Mouse (Mus musculus): ENCODE data around the gene Myo5a. TPM values are rescaled to one million over a fixed set of nuclear protein-coding genes. Genes with fewer than 3 reads are reported as not detected.

Myo5a gene
- polyA plus RNA-seq, 1 experiment from 2014 or later = 34.5 TPM

DNA sequence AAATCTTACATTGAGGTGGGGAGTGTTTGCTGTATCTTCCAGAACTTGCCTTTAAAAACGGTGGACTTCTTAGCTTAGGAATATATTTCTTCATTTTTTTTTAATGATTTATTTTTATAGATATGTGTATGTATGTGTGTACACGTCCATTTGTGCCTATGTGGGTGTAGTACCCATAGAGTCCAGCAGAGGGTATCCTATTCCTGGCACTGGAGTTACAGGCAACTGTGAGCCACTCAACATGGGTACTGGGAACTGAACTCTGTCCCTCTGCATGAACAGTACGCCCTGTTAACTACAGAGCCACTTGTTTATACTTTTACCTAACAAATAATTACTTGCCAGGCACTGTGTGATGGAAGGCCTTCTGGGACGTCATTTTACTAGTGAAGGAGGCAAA is 188.8 kb downstream of the Myo5a start:
- H3K9ac ChIP-seq (replicated peaks; ENCODE audit: low read depth, low read length) = no peak overlapping the region
- H3K36me3 ChIP-seq (ENCODE audit: control insufficient read depth, insufficient read depth) = no peaks in the 10 kb centered on the region
- no peak overlapping the region for H3K4me3 ChIP-seq (replicated peaks; ENCODE audit: low read length)
- H3K4me2 ChIP-seq (ENCODE audit: low read length) = no peak overlapping the region
- no peaks in the 10 kb centered on the region for H3K9me3 ChIP-seq (ENCODE audit: control insufficient read depth, low read length)
- H3K27me3 ChIP-seq (replicated peaks; ENCODE audit: control insufficient read depth, insufficient read depth, low read length) = no peaks in the 10 kb centered on the region
- H3K27ac ChIP-seq (ENCODE audit: low read length) = no peak overlapping the region
- ATAC-seq = no peak
- peaks cover 10% of the 10 kb centered on the region for H3K4me1 ChIP-seq (replicated peaks; ENCODE audit: control insufficient read depth, insufficient read depth, low read length)
- WGBS = 89% methylated on average over 4 of the region's 4 CpGs

DNA sequence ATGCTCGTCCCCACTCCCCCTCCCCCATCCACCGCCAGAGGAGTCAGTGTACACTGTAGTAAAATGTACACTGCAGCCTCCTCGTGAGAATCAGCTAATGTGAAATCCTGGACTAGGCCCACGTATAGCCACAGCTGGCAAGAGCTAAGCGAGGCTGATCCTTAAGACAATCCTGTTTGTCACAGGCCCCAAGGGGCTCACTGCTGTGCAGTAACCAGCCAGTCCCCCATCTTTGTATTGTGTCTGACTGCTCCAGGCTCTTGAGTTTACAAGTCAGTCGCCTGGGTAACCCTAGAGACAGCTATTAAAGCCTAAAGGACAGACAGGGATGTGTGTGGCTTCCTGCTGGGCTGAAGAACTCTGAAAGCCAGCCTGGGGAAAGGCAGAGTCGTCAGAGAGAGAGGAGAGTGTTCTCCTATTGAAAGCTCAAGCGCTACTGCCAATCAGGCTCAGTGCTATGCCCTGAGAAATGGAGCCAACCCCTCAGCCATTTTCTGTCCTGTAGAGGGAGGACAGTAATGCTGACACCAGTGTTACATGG is 190.6 kb downstream of the Myo5a start:
- Histone ChIP-seq H3K4me1 (replicated peaks; ENCODE audit: control insufficient read depth, insufficient read depth, low read length) (peaks cover 7% of the 10 kb centered on the region), H3K4me2 (ENCODE audit: low read length) (no peak overlapping the region), H3K27me3 (replicated peaks; ENCODE audit: control insufficient read depth, insufficient read depth, low read length) (no peaks in the 10 kb centered on the region), H3K27ac (ENCODE audit: low read length) (no peak overlapping the region), H3K9ac (replicated peaks; ENCODE audit: low read depth, low read length) (no peak overlapping the region), H3K9me3 (ENCODE audit: control insufficient read depth, low read length) (no peaks in the 10 kb centered on the region), H3K36me3 (ENCODE audit: control insufficient read depth, insufficient read depth) (no peaks in the 10 kb centered on the region), H3K4me3 (replicated peaks; ENCODE audit: low read length) (no peak overlapping the region)
- ATAC-seq = peak; percentile 41
- 3% methylated on average over 8 of the region's 8 CpGs for WGBS

DNA sequence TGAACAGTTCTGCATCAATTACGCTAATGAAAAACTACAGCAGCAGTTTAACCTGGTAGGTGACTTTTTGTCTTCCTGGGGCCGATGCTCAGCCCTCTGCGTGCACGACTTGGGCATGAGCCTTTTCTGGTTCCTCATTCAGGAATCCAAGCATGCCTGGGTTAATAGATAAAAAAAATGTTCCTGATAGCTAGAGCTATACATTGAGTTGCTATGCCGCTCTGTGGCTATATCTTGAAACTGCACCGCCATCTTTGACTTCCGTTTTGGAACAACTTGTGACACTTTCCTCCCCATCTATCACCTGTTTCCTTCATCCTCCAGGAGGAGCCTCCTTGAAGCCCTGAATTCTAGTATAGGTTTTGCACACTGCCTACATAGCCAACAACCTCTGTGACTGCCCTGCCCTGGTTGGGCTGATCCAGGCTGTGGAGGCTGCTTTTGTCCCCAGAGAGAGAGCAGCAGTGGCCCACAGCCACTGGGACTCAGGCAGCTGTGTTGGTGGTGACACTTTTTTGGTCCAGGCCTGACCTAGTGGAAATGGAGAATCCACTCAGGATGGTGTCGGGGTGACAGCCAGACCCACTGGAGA is 191.5 kb downstream of the Myo5a start:
- ATAC-seq = 0 out of 2 replicates have a peak, but pooled peaks have one; percentile 28
- WGBS = 68% methylated on average over 8 of the region's 8 CpGs
- Histone ChIP-seq H3K4me3 (replicated peaks; ENCODE audit: low read length) (no peak overlapping the region), H3K36me3 (ENCODE audit: control insufficient read depth, insufficient read depth) (no peaks in the 10 kb centered on the region), H3K9me3 (ENCODE audit: control insufficient read depth, low read length) (no peaks in the 10 kb centered on the region), H3K27ac (ENCODE audit: low read length) (no peak overlapping the region), H3K4me1 (replicated peaks; ENCODE audit: control insufficient read depth, insufficient read depth, low read length) (peaks cover 7% of the 10 kb centered on the region), H3K27me3 (replicated peaks; ENCODE audit: control insufficient read depth, insufficient read depth, low read length) (no peaks in the 10 kb centered on the region), H3K9ac (replicated peaks; ENCODE audit: low read depth, low read length) (no peak overlapping the region), H3K4me2 (ENCODE audit: low read length) (no peak overlapping the region)

DNA sequence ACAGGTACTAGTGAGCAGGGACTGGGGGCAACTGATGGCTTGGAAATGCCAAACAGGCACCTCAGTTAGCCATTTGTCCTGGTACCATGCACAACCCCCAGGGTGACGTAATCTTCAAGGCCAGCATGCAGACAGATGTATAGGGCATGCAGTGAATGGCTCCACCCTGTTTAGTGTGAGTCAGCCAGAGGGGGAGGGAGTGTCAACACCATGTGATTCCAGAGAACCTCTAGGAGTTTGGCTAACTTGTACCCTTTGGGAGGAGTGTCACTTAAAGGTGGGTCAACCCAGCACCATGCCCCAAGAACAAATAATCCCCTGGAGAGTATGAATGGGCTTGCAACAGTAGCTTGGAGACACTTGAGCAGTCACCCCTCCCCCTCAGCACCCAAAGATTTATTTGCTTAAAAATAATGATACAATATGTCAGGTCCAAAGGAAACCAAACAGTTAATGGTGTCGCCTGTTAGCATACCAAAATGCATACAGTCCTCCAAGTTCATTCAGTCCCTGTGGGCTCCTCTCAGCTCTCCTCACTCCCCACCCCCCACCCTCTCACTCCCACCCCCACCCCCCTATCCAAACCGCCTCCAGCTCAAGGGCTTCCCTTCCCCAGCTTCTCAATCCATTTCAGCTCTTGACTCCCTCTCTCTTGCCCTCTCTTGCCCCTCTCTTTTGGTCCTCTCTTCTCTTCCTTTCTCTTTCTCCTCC is 193.3 kb downstream of the Myo5a start:
- Histone ChIP-seq H3K9ac (replicated peaks; ENCODE audit: low read depth, low read length) (no peak overlapping the region), H3K27me3 (replicated peaks; ENCODE audit: control insufficient read depth, insufficient read depth, low read length) (no peaks in the 10 kb centered on the region), H3K27ac (ENCODE audit: low read length) (no peak overlapping the region), H3K4me1 (replicated peaks; ENCODE audit: control insufficient read depth, insufficient read depth, low read length) (peaks cover 7% of the 10 kb centered on the region), H3K9me3 (ENCODE audit: control insufficient read depth, low read length) (no peaks in the 10 kb centered on the region), H3K36me3 (ENCODE audit: control insufficient read depth, insufficient read depth) (no peaks in the 10 kb centered on the region), H3K4me2 (ENCODE audit: low read length) (no peak overlapping the region), H3K4me3 (replicated peaks; ENCODE audit: low read length) (no peak overlapping the region)
- 44% methylated on average over 3 of the region's 3 CpGs for WGBS
- ATAC-seq = no peak

DNA sequence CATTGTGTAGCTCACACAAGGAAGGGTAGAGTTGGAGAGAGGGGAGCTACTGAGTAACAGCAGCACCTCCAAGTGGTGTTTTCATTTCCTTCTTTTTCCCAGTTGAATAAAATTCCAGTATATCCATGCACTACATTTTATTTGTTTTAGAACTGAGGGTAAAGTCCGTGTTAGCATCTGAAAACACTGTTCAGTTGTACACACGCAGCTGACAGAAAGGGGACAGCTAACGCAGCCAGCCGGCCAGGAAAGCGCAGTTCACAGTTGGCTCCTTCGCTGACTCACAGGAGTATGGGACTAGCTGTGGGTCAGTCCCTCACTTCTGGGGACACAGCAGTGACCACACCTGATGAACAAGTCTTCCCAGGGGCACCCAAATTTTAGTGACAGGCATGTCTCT is 196.3 kb downstream of the Myo5a start:
- Histone ChIP-seq H3K4me2 (ENCODE audit: low read length) (no peak overlapping the region), H3K9me3 (ENCODE audit: control insufficient read depth, low read length) (no peaks in the 10 kb centered on the region), H3K27ac (ENCODE audit: low read length) (no peak overlapping the region), H3K27me3 (replicated peaks; ENCODE audit: control insufficient read depth, insufficient read depth, low read length) (no peaks in the 10 kb centered on the region), H3K9ac (replicated peaks; ENCODE audit: low read depth, low read length) (no peak overlapping the region), H3K36me3 (ENCODE audit: control insufficient read depth, insufficient read depth) (no peaks in the 10 kb centered on the region), H3K4me1 (replicated peaks; ENCODE audit: control insufficient read depth, insufficient read depth, low read length) (no peaks in the 10 kb centered on the region), H3K4me3 (replicated peaks; ENCODE audit: low read length) (no peak overlapping the region)
- WGBS = 78% methylated on average over 6 of the region's 6 CpGs
- no peak for ATAC-seq

DNA sequence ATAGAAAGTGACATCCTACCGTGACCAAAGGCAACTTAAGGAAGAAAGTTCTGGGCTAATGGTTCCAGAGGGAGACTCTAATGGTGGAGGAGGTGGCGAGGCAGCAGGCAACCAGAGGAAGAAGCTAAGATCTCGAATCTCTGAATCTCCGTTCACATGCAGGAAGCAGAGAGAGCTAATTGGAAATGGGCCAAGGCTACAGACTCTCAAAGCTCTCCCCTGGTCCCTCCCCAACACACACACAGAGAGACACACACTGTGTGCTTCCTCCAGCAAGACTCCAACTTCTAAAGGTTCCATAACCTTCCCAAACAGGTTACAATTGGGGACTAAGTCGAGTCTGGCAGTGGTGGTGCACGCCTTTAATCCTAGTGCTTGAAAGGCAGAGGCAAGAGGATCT is 199.6 kb downstream of the Myo5a start:
- Histone ChIP-seq H3K27me3 (replicated peaks; ENCODE audit: control insufficient read depth, insufficient read depth, low read length) (no peaks in the 10 kb centered on the region), H3K36me3 (ENCODE audit: control insufficient read depth, insufficient read depth) (no peaks in the 10 kb centered on the region), H3K27ac (ENCODE audit: low read length) (no peak overlapping the region), H3K9me3 (ENCODE audit: control insufficient read depth, low read length) (no peaks in the 10 kb centered on the region), H3K4me1 (replicated peaks; ENCODE audit: control insufficient read depth, insufficient read depth, low read length) (no peaks in the 10 kb centered on the region), H3K4me3 (replicated peaks; ENCODE audit: low read length) (no peak overlapping the region), H3K4me2 (ENCODE audit: low read length) (no peak overlapping the region), H3K9ac (replicated peaks; ENCODE audit: low read depth, low read length) (no peak overlapping the region)
- WGBS = 75% methylated on average over 6 of the region's 6 CpGs
- ATAC-seq = no peak

DNA sequence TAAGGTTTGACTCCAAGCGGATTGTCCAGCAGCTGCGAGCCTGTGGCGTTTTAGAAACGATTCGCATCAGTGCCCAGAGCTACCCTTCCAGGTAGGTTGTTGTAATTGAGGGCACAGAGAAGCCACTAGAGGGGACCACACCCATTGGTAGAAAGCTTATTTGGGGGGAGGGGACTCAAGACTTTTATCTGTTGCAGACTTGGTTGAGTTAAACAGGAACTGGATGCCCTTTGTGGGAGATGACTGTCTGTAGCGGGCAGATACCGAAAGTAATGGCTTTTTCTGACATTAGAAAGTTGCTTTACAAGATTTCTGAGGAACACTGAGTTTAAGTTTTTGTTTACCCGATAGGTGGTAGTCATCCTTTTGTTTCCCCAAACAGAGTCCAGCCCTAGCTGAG is 200.7 kb downstream of the Myo5a start:
- Histone ChIP-seq H3K36me3 (ENCODE audit: control insufficient read depth, insufficient read depth) (no peaks in the 10 kb centered on the region), H3K4me2 (ENCODE audit: low read length) (no peak overlapping the region), H3K4me1 (replicated peaks; ENCODE audit: control insufficient read depth, insufficient read depth, low read length) (no peaks in the 10 kb centered on the region), H3K9me3 (ENCODE audit: control insufficient read depth, low read length) (no peaks in the 10 kb centered on the region), H3K27ac (ENCODE audit: low read length) (no peak overlapping the region), H3K9ac (replicated peaks; ENCODE audit: low read depth, low read length) (no peak overlapping the region), H3K27me3 (replicated peaks; ENCODE audit: control insufficient read depth, insufficient read depth, low read length) (no peaks in the 10 kb centered on the region), H3K4me3 (replicated peaks; ENCODE audit: low read length) (no peak overlapping the region)
- WGBS = 94% methylated on average over 8 of the region's 8 CpGs
- no peak for ATAC-seq

Other genes with a start within 250 kb of the Myo5a start
- 0.51 and 0.80 TPM in 2 replicates for gene Onecut1, start 209.1 kb upstream of the Myo5a start, polyA plus RNA-seq (2015; fragmentation: Nextera tagmentation; extraction: Ambion mirVana)
- 30.1 and 32.0 TPM in 2 replicates for gene Fam214a, start 118.1 kb upstream of the Myo5a start, polyA plus RNA-seq (2015; fragmentation: Nextera tagmentation; extraction: Ambion mirVana)
- gene Arpp19, start 33.4 kb upstream of the Myo5a start, polyA plus RNA-seq (2015; fragmentation: Nextera tagmentation; extraction: Ambion mirVana) = 233 and 249 TPM in 2 replicates
- 0.31 and 0.47 TPM in 2 replicates for gene Myo5c, start 161.0 kb downstream of the Myo5a start, polyA plus RNA-seq (2015; fragmentation: Nextera tagmentation; extraction: Ambion mirVana)
- 50.8 and 60.2 TPM in 2 replicates for gene Gnb5, start 235.3 kb downstream of the Myo5a start, polyA plus RNA-seq (2015; fragmentation: Nextera tagmentation; extraction: Ambion mirVana)